Mouse (Mus musculus) ovary, postnatal 36 days (tissue): ENCODE results near the gene Megf9.
A peak's percentile ranks its signal among the peaks of the same experiment; 100 is the strongest.

Experiments
- DNase-seq: peaks from one replicate; pipeline ENCODE4 v3.0.0; 2022; ENCODE audit warnings: low spot score, mixed read lengths

The Megf9 gene

DNA sequence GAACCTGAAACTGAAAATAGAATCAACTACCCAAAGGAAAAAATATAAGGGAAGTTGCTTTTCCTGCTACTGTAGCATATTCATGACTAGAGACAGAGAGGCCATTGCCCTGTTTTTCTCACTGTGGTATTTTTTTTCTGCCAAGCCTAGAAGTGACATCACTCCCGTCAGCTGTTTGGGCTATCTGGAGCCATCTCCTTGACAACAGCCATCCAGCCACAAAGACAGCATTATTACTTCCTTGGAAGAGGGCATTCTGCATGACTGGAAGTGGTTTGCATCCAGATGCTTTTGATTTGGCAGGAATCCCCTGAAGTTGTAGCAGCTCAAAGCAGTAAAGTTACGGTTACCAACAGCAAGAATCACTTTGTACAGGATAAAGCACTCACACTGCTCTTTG is 122.7 kb downstream of the Megf9 start:
- DNase-seq: no peak

DNA sequence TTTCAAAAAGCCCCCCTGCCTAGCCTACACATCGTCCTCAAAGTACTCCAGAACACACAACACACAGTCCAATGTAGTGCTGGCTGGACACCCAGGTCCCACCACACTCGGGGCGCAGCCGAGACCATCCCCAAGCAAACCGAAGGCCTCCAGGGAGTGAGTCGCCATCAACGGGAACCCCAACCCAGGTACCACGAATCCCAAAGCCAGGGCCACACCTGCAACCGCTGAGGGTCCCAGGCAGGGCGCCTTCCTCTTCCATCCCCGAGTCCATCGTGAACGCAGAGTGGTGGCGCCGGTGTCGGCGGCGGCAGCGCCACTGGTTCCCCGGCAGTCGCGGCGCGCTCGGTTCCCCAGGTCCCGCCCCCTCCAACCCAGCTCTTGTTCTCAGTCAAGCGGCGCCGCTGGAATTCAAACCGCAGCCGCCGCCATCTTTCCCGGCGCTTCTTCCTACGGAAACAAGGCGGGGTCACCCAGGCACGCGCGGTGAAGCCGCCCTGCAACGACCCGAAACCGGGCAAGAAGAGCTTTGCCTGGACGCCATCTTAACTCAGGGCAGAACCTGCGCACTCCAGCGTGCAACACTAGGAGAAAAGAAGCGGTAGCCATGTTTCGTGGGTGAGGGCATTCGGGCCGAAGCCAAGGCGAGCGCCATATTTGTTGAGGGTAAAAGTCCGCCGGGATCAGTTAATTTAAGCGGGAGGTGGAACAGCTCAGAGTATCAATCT is 124.6 kb downstream of the Megf9 start, which contains the start of gene Cdk5rap2:
Cdk5rap2 (minus strand) TSS at position 450 of the 728 bp plus-strand sequence.
- DNase-seq: peak; percentile 97

DNA sequence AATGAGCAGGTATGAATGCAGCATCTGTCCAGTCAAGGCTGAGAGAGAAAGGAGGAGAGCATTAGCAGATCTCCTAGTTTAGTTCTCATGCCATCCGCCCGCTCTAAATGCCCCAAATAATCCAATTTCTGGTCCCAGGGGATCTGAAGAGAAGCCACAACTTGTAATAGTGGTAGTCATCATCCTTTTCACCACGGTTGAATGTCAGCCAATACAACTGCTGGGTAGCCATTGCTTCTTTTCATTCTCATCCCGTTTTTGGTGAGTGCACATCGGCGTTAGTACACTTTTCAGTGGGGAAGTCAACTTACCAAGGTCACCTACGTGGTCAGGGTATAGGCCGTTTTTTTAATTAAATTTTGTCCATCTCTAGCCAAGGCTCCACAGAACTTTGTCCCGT is 125.3 kb downstream of the Megf9 start:
- DNase-seq: no peak

DNA sequence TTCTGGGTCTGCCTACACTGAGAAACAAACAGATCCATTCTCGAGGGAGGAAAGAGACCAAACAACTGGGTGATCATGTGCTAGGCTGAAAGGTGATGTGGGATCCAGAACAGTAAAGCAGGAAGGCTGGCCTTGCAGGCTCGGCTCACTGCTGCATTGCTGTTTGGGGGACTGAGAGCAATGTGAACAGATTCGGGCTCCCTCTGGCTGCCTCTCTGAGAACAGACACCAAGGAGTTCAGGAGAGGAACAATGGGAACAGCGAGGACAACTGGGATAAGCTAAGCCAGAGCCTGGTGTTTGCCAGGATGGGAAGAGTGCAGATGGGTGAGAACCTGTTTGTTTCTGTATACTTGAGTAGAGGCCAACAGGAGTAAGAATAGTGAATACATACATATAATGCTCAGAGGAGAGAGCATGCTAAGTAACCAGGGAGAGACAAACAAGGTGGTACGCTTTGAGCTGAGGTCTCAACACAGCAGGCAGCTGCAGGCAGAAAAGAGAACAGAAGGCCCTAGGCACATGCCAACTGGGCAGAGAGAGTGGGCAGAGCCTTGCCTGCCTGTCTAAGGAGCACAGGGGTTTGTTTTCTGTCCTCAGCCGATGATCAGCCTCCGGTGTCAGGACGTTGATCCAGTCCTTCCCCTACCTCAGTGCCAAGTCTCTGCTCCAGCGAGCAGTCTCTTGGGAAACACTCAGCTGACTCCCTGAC is 132.5 kb downstream of the Megf9 start:
- DNase-seq: peak; percentile 13

DNA sequence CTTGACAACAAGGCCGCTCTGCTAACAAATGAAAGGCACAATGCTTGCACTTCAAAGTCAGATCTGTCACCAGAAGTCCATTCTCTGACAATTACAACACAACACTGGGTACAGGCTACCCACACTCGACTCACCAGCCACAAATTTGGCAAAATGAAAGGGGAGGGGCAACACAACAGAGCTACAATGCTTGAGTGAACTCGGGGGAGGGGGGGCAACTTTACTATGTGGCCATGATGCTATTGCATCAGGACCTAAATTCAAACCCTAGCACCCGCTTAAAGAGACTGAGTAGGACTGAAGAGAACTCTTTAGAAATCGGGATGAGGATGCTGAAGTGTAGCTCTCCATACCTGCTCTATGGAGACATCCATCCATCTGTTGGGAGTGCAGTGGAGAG is 135.3 kb downstream of the Megf9 start:
- DNase-seq: no peak

DNA sequence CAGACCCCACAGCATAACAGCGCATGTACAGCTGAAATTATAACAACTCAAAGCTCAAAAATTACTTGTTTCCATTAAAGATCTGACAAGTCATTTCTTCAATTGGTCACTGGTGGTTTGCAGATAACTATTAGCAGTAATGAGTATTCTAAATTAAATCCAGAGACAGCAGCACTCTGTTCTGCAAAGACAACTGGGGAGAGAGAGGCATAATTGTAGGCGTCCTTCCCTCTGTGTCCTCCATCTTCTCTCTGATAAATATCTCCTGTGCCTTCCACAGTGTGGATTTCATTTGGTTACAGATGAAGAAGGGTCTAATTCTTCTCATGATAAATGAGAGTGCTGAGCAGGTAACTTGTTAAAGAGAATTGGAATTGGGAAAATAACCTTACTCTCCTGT is 135.7 kb downstream of the Megf9 start:
- DNase-seq: no peak

DNA sequence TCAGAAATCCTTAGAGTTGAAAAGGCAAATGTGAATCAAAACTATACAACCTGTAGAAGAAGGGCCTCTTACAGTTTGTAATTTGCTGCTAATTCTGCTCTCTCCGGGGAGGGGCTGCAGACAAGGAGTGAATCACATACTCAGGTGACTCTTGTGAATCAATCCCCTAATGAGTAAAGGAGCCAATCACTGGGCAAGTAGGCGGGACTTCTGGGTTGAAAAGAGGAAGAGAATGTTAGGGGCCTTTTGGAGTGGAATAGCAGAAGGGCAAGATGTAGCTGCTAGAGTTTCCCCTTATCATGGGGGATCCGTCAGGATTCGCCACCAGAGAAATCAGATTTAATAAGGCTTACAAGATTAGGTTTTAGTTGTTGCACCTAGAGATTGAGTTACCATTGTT is 136.7 kb downstream of the Megf9 start:
- no peak for DNase-seq

DNA sequence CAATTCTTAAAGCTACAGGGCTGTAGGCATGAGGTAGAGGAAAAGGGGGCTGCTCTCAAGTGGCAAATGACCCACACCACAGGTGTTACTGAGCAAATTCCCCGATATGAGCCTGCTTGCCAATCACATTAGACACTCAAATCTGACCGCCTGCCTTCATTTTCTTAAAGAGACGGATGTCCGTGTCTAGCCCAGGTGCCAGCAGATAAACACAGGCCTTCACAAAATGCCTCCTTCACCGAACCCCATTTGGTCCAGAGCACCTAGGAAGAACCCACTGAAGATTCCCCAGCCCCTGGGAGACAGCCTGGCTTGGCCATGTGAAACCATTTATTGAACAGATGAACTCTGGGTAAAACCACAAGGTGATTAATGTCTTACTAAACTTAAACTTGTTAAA is 138.1 kb downstream of the Megf9 start:
- DNase-seq: no peak

DNA sequence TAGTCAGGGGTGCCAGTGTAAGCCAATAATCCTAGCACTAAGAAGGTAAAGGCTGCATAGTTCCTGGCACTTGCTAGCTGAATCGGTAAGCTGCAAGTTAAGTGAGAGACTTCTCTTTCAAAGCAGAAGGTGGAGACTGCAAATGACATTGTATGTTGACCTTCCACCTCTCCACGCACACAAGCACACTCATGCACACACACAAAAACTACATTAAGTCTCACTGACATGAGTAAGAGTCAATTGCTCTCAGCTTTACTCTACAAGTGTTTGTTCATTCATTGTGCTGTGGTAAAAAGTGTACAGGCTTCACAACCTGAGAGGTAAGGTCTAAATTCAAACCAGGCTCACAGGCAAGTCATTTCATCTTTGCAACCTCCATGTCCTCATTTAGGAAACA is 140.1 kb downstream of the Megf9 start:
- DNase-seq: no peak

DNA sequence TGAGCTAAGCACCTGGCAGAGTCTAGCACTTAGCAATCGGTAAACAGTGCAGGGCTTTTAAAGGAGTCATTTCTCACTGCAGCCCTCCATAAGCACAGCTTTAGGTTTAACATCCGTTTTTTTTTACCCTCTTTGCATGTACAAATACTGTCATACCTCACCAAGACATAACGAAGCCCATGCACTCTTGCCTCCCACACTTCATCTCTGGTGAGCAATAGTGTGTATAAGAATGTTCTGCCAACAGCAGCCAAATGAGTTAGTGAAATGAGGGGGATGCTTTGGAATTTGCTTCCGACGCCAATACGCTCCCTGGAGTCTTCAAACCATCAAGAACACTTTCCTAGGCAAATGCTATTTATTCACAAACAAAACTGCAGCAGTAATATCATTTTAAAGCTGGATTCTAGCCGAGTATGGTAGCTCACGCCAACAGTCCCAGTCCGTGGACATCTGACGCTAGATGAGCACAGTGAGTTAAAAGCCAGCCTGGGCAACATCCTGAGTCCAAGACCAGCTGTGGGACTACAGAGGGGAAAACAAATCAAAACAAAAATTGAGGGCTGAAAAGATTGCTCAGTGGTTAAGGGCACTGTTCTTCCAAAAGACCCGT is 142.9 kb downstream of the Megf9 start:
- DNase-seq: no peak

DNA sequence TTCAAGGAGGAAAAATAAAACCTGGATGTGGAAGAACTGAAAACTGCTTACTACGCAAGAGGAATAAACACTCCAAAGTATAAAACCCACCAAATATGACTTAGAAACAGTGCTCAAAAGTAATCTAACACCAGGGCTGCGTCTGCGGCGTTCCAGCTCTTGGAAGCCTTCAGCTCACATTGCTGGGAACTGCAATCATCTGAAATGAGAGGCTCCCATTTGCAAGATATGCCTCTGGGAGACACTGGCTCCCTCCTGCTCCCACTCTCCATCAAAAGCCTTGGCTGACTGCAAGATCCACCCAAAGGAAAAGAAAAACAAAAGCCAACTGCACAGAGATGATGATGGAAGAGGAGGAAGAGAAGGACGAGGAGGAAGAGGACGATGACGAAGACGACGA is 143.7 kb downstream of the Megf9 start:
- DNase-seq: no peak

DNA sequence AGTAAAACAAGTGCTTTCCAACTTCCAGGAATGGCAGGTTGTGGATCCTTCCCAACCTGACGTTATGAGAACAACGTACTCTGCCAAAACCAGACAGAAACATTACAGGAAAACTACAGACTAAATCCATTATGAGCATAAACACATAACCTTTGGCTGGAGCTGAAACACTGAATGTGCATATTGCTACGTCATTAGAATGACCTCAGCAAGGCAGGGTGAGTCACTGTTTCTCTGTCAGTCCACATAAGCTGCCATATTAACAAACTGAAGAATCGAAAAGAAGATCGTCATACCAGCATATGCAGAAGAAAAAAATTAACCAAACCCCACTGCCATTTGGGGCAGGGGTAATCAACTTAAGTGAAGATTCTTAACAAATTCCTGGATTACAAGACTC is 148.6 kb downstream of the Megf9 start:
- DNase-seq: no peak

DNA sequence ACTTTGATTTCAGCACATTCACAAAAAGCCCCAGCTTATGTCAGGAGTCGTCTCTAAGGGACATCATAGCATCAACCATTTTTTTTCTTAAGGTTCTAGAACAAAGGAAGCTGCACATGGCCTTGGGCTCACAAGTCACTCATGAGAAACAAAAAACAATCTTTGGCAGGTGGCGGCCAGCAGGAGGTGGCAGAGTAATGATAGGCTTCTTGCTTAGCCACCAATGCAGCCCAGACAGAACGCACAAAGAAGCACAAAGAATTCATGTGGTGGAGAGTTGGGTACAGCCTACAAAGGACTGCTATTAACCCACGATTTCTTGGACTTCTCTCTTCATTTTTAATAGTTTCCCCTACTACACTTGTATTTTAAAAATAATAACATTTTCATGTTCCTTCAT is 157.4 kb downstream of the Megf9 start:
- no peak for DNase-seq
